Mouse (Mus musculus) kidney, embryonic 15.5 days (tissue): ENCODE results near the gene Ccdc91. TPM values are rescaled to one million over a fixed set of nuclear protein-coding genes. Genes with fewer than 3 reads are reported as not detected.
A peak's percentile ranks its signal among the peaks of the same experiment; 100 is the strongest.

ENCODE experiments used
- ATAC-seq: fragments of 200-750 bp; cut with Nextera tagmentation; replicated peaks from 2 replicates; pipeline ENCODE4 v1.8.0; 2017; ENCODE audit warnings: moderate TSS enrichment; ENCODE audit not compliant: low FRiP score
- H3K27ac ChIP-seq: fragments of 300-500 bp; sonication (generic); 2 replicates; pipeline ENCODE4 v1.5.1; 2015; ENCODE audit warnings: mild to moderate bottlenecking, inconsistent platforms
- H3K27me3 ChIP-seq: fragments of 300-500 bp; sonication (generic); 2 replicates; pipeline ENCODE4 v1.6.1; 2015; ENCODE audit warnings: inconsistent platforms
- H3K36me3 ChIP-seq: fragments of 300-500 bp; sonication (generic); 2 replicates; pipeline ENCODE4 v1.6.1; 2015; ENCODE audit warnings: inconsistent platforms
- H3K4me1 ChIP-seq: fragments of 300-500 bp; sonication (generic); 2 replicates; pipeline ENCODE4 v1.6.1; 2015; ENCODE audit warnings: inconsistent platforms
- H3K4me2 ChIP-seq: fragments of 300-500 bp; sonication (generic); 2 replicates; pipeline ENCODE4 v1.6.1; 2015; ENCODE audit warnings: moderate library complexity, mild to moderate bottlenecking, inconsistent platforms
- H3K4me3 ChIP-seq: fragments of 300-500 bp; sonication (generic); replicated peaks from 2 replicates; pipeline ENCODE4 v1.5.1; 2015; ENCODE audit warnings: mild to moderate bottlenecking, inconsistent platforms
- H3K9ac ChIP-seq: fragments of 300-500 bp; sonication (generic); 2 replicates; pipeline ENCODE4 v1.6.1; 2015; ENCODE audit warnings: mild to moderate bottlenecking, inconsistent platforms
- H3K9me3 ChIP-seq: fragments of 300-500 bp; sonication (generic); replicated peaks from 2 replicates; pipeline ENCODE4 v1.6.1; 2016; ENCODE audit warnings: inconsistent platforms
- WGBS: fragments of 180-500 bp; shearing (Covaris S2); methylation state at CpG from one replicate; pipeline ENCODE4 v1.1.7; 2015; ENCODE audit warnings: mixed read lengths; 5-methylcytosine and 5-hydroxymethylcytosine counted together
- polyA plus RNA-seq: library from polyadenylated mRNA; unstranded; fragments of >200 nt; fragmentation: Nextera tagmentation; extraction: Ambion mirVana; gene quantifications from 2 replicates; pipeline ENCODE4 v1.2.1, GENCODE M21; 2015

The Ccdc91 gene
- polyA plus RNA-seq, 1 experiment from 2014 or later = 25.2 TPM

GRCm38 (mm10) chr6:147510516-147510915 is 34.9 kb downstream of the Ccdc91 start:
- no peak overlapping the region for H3K27ac ChIP-seq
- H3K27me3 ChIP-seq = no peaks in the 10 kb centered on the region
- WGBS = 90% methylated on average over 2 of the region's 2 CpGs
- no peaks in the 10 kb centered on the region for H3K4me1 ChIP-seq
- H3K9me3 ChIP-seq = no peaks in the 10 kb centered on the region
- peaks cover 6% of the 10 kb centered on the region; the same call in 1 of the 2 replicates for H3K36me3 ChIP-seq
- H3K4me2 ChIP-seq = no peak overlapping the region
- no peak for ATAC-seq
- H3K9ac ChIP-seq = no peak overlapping the region
- H3K4me3 ChIP-seq = no peak overlapping the region

GRCm38 (mm10) chr6:147517909-147518308 is 42.3 kb downstream of the Ccdc91 start:
- Histone ChIP-seq H3K9me3 (no peaks in the 10 kb centered on the region), H3K4me2 (no peak overlapping the region), H3K27me3 (no peaks in the 10 kb centered on the region), H3K4me3 (no peak overlapping the region), H3K27ac (no peak overlapping the region), H3K36me3 (peaks cover 6% of the 10 kb centered on the region; the same call in 1 of the 2 replicates), H3K4me1 (no peaks in the 10 kb centered on the region), H3K9ac (no peak overlapping the region)
- WGBS = 87% methylated on average over 8 of the region's 8 CpGs
- ATAC-seq = no peak

GRCm38 (mm10) chr6:147525236-147525635 is 49.6 kb downstream of the Ccdc91 start:
- Histone ChIP-seq H3K4me2 (no peak overlapping the region), H3K4me1 (no peaks in the 10 kb centered on the region), H3K9ac (no peak overlapping the region), H3K27me3 (no peaks in the 10 kb centered on the region), H3K4me3 (no peak overlapping the region), H3K27ac (no peak overlapping the region), H3K36me3 (no peaks in the 10 kb centered on the region), H3K9me3 (no peaks in the 10 kb centered on the region)
- no peak for ATAC-seq

DNA sequence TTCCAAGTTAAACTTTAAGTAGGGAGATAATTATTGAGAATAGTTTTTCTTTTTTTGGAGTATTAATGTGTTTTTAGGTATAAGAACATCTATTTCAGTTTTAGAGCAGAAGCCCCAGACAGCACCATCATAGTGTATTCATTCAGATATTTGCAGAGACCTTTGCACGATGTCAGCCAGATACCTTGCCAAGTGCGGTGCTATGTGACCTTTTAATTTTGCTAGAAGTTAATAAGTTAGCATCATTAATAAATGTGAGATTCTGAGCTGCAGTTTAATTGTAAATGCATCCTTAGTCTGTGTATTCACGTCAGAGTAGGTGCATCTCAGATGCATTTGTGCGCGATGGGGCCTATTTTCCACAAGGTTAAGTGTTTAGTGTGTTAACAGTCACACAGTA is 59.3 kb downstream of the Ccdc91 start:
- no peaks in the 10 kb centered on the region for H3K9me3 ChIP-seq
- no peaks in the 10 kb centered on the region for H3K4me1 ChIP-seq
- H3K9ac ChIP-seq = no peak overlapping the region
- H3K36me3 ChIP-seq = peaks cover 4% of the 10 kb centered on the region; the same call in 1 of the 2 replicates
- no peaks in the 10 kb centered on the region for H3K27me3 ChIP-seq
- H3K27ac ChIP-seq = no peak overlapping the region
- H3K4me2 ChIP-seq = no peak overlapping the region
- H3K4me3 ChIP-seq = no peak overlapping the region
- 91% methylated on average over 5 of the region's 5 CpGs for WGBS
- no peak for ATAC-seq

GRCm38 (mm10) chr6:147538236-147538635 is 62.6 kb downstream of the Ccdc91 start:
- no peaks in the 10 kb centered on the region for H3K9me3 ChIP-seq
- no peaks in the 10 kb centered on the region for H3K27me3 ChIP-seq
- no peak for ATAC-seq
- H3K4me3 ChIP-seq = no peak overlapping the region
- no peak overlapping the region for H3K9ac ChIP-seq
- H3K4me2 ChIP-seq = no peak overlapping the region
- no peaks in the 10 kb centered on the region for H3K4me1 ChIP-seq
- H3K36me3 ChIP-seq = peaks cover 4% of the 10 kb centered on the region; the same call in 1 of the 2 replicates
- no peak overlapping the region for H3K27ac ChIP-seq
- 75% methylated on average over 5 of the region's 5 CpGs for WGBS

- H3K9ac ChIP-seq = no peak overlapping the region
- H3K9me3 ChIP-seq = 0 out of 2 replicates have a peak, but pooled peaks cover 2% of the 10 kb centered on the region
- no peak overlapping the region for H3K4me3 ChIP-seq
- WGBS = 79% methylated on average over 7 of the region's 7 CpGs
- peaks cover 4% of the 10 kb centered on the region; the same call in 1 of the 2 replicates for H3K36me3 ChIP-seq
- H3K27me3 ChIP-seq = no peaks in the 10 kb centered on the region
- no peaks in the 10 kb centered on the region for H3K4me1 ChIP-seq
- no peak overlapping the region for H3K27ac ChIP-seq
- ATAC-seq = no peak
- no peak overlapping the region for H3K4me2 ChIP-seq
These were observed 63.5 kb downstream of the Ccdc91 start for GRCm38 (mm10) chr6:147539056-147539600.

DNA sequence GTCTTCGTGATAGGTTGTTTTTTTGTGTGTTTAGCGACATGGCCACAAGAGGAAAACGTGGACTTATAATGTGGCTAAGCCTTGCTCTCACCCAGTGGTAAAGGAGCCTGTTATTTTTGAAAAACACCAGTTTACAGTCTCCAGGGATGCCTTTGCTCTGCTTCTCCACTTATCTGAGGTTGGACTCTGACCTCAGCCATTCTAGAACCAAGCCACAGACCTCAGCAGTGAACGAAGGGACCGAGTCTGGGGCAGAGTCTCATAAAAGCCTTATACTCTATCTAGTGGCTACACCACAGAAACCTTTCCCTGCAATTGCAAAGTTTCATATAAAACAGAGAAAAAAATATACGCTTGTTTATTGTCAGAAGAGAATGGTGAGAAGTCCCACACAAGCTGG is 65.3 kb downstream of the Ccdc91 start:
- 79% methylated on average over 6 of the region's 6 CpGs for WGBS
- Histone ChIP-seq H3K4me1 (no peaks in the 10 kb centered on the region), H3K27me3 (no peaks in the 10 kb centered on the region), H3K9ac (no peak overlapping the region), H3K4me2 (no peak overlapping the region), H3K36me3 (no peaks in the 10 kb centered on the region; the same call in 1 of the 2 replicates), H3K9me3 (0 out of 2 replicates have a peak, but pooled peaks cover 3% of the 10 kb centered on the region), H3K27ac (no peak overlapping the region), H3K4me3 (no peak overlapping the region)
- no peak for ATAC-seq

GRCm38 (mm10) chr6:147555591-147555990 is 80.0 kb downstream of the Ccdc91 start:
- H3K4me1 ChIP-seq = no peaks in the 10 kb centered on the region
- H3K4me2 ChIP-seq = no peak overlapping the region
- no peaks in the 10 kb centered on the region for H3K9me3 ChIP-seq
- H3K4me3 ChIP-seq = no peak overlapping the region
- ATAC-seq = no peak
- no peak overlapping the region for H3K27ac ChIP-seq
- no peak overlapping the region for H3K9ac ChIP-seq
- H3K36me3 ChIP-seq = no peaks in the 10 kb centered on the region
- WGBS = 59% methylated on average over 6 of the region's 6 CpGs
- no peaks in the 10 kb centered on the region for H3K27me3 ChIP-seq

GRCm38 (mm10) chr6:147559316-147559715 is 83.7 kb downstream of the Ccdc91 start:
- Histone ChIP-seq H3K9me3 (no peaks in the 10 kb centered on the region), H3K4me3 (no peak overlapping the region), H3K36me3 (no peaks in the 10 kb centered on the region), H3K27ac (no peak overlapping the region), H3K4me2 (no peak overlapping the region), H3K9ac (no peak overlapping the region), H3K27me3 (no peaks in the 10 kb centered on the region), H3K4me1 (no peaks in the 10 kb centered on the region)
- 75% methylated on average over 3 of the region's 3 CpGs for WGBS
- ATAC-seq = no peak

GRCm38 (mm10) chr6:147560436-147560835 is 84.8 kb downstream of the Ccdc91 start:
- Histone ChIP-seq H3K36me3 (no peaks in the 10 kb centered on the region), H3K4me1 (no peaks in the 10 kb centered on the region), H3K9ac (no peak overlapping the region), H3K27me3 (no peaks in the 10 kb centered on the region), H3K9me3 (no peaks in the 10 kb centered on the region), H3K27ac (no peak overlapping the region), H3K4me2 (no peak overlapping the region), H3K4me3 (no peak overlapping the region)
- ATAC-seq = no peak

- Histone ChIP-seq H3K36me3 (no peaks in the 10 kb centered on the region), H3K4me2 (no peak overlapping the region), H3K9ac (no peak overlapping the region), H3K4me3 (no peak overlapping the region), H3K27me3 (no peaks in the 10 kb centered on the region), H3K9me3 (no peaks in the 10 kb centered on the region), H3K27ac (no peak overlapping the region), H3K4me1 (no peaks in the 10 kb centered on the region)
- WGBS = 87% methylated on average over 5 of the region's 5 CpGs
- no peak for ATAC-seq
These were observed 93.6 kb downstream of the Ccdc91 start for GRCm38 (mm10) chr6:147569246-147569645.

GRCm38 (mm10) chr6:147573137-147573536 is 97.5 kb downstream of the Ccdc91 start:
- 43% methylated on average over 4 of the region's 4 CpGs for WGBS
- ATAC-seq = peak; percentile 43; the same call in 1 of the 2 replicates
- H3K9me3 ChIP-seq = no peaks in the 10 kb centered on the region
- H3K27me3 ChIP-seq = no peaks in the 10 kb centered on the region
- peaks cover 11% of the 10 kb centered on the region for H3K4me1 ChIP-seq
- H3K27ac ChIP-seq = no peak overlapping the region
- H3K36me3 ChIP-seq = no peaks in the 10 kb centered on the region
- no peak overlapping the region for H3K4me3 ChIP-seq
- no peak overlapping the region for H3K4me2 ChIP-seq
- no peak overlapping the region for H3K9ac ChIP-seq
